10 mouse cellular contexts compared by ENCODE assay signal in genomic region chr6:124664256-124664655, GRCm38 (mm10). TPM values are rescaled to one million over a fixed set of nuclear protein-coding genes. Genes with fewer than 3 reads are reported as not detected.
DNase-seq lines count a peak whose midpoint lies in the region; ATAC-seq and TF ChIP-seq lines count a peak whose summit lies in the region.
"Had no signal": no experiment of that assay in that cellular context is flagged by ENCODE, and none has a peak within 500 bp of the region (broad histone marks: within the 10 kb centered on the region; RNA-seq: fewer than 3 reads in every experiment).

No protein-coding gene starts in this region.

- H3K4me1 ChIP-seq in heart, embryonic 11.5 days (ENCODE audit: control insufficient read depth, insufficient read depth, low read length) = peaks cover 4% of the 10 kb centered on the region; the same call in 1 of the 2 replicates
- H3K4me1 ChIP-seq in lung, postnatal 0 days (ENCODE audit: insufficient read depth, low read depth, low read length) = peaks cover 3% of the 10 kb centered on the region; the same call in 1 of the 2 replicates
- H3K4me1 ChIP-seq in limb, embryonic 12.5 days (replicated peaks) = peaks cover 8% of the 10 kb centered on the region; the same call in 1 of the 2 replicates
- H3K4me1 ChIP-seq in neural tube, embryonic 15.5 days = peaks cover 18% of the 10 kb centered on the region
- H3K4me1 ChIP-seq in forebrain, embryonic 11.5 days (replicated peaks; ENCODE audit: control insufficient read depth, insufficient read depth, low read length) = 0 out of 2 replicates have a peak, but pooled peaks cover 2% of the 10 kb centered on the region

- no peaks in the 10 kb centered on the region for H3K27me3 ChIP-seq in heart, embryonic 11.5 days (ENCODE audit: control insufficient read depth, insufficient read depth, low read length)
- no peaks in the 10 kb centered on the region for H3K27me3 ChIP-seq in lung, postnatal 0 days (replicated peaks; ENCODE audit: insufficient read depth, low read length)
- no peaks in the 10 kb centered on the region for H3K27me3 ChIP-seq in limb, embryonic 12.5 days
- H3K27me3 ChIP-seq in neural tube, embryonic 15.5 days (replicated peaks) = no peaks in the 10 kb centered on the region
- no peaks in the 10 kb centered on the region for H3K27me3 ChIP-seq in forebrain, embryonic 11.5 days (ENCODE audit: control insufficient read depth, insufficient read depth, low read length)

- H3K36me3 ChIP-seq in heart, embryonic 11.5 days (ENCODE audit: control insufficient read depth, insufficient read depth, low read length) = no peaks in the 10 kb centered on the region
- H3K36me3 ChIP-seq in lung, postnatal 0 days (ENCODE audit: insufficient read depth, low read length) = no peaks in the 10 kb centered on the region
- H3K36me3 ChIP-seq in limb, embryonic 12.5 days = no peaks in the 10 kb centered on the region
- no peaks in the 10 kb centered on the region for H3K36me3 ChIP-seq in neural tube, embryonic 15.5 days
- H3K36me3 ChIP-seq in forebrain, embryonic 11.5 days (ENCODE audit: control insufficient read depth, insufficient read depth, low read length) = no peaks in the 10 kb centered on the region

- no peak overlapping the region for H3K27ac ChIP-seq in heart, embryonic 11.5 days (ENCODE audit: low read depth, low read length)
- no peak overlapping the region for H3K27ac ChIP-seq in lung, postnatal 0 days (ENCODE audit: low read length)
- H3K27ac ChIP-seq in limb, embryonic 12.5 days = no peak overlapping the region
- no peak overlapping the region for H3K27ac ChIP-seq in neural tube, embryonic 15.5 days (replicated peaks)
- H3K27ac ChIP-seq in forebrain, embryonic 11.5 days (ENCODE audit: low read depth, low read length) = no peak overlapping the region

- no peak for TF ChIP-seq EP300 in lung, postnatal 0 days (IDR thresholded peaks at IDR 0.05)

- H3K4me2 ChIP-seq in heart, embryonic 11.5 days = peak overlapping the region; percentile 91
- H3K4me2 ChIP-seq in lung, postnatal 0 days (replicated peaks; ENCODE audit: low read depth, low read length) = peak overlapping the region; percentile 32
- peak overlapping the region; percentile 81 for H3K4me2 ChIP-seq in limb, embryonic 12.5 days
- peak overlapping the region; percentile 82 for H3K4me2 ChIP-seq in neural tube, embryonic 15.5 days
- no peak overlapping the region for H3K4me2 ChIP-seq in forebrain, embryonic 11.5 days (ENCODE audit: low read depth, low read length, severe bottlenecking)

- TF ChIP-seq CTCF in lung, postnatal 0 days (IDR thresholded peaks at IDR 0.05) = no peak

- no peaks in the 10 kb centered on the region for H3K9me3 ChIP-seq in heart, embryonic 11.5 days (replicated peaks; ENCODE audit: control insufficient read depth, low read length)
- H3K9me3 ChIP-seq in lung, postnatal 0 days (ENCODE audit: low read length) = no peaks in the 10 kb centered on the region
- no peaks in the 10 kb centered on the region for H3K9me3 ChIP-seq in limb, embryonic 12.5 days
- no peaks in the 10 kb centered on the region for H3K9me3 ChIP-seq in neural tube, embryonic 15.5 days (replicated peaks)
- H3K9me3 ChIP-seq in forebrain, embryonic 11.5 days (ENCODE audit: control insufficient read depth, low read length) = no peaks in the 10 kb centered on the region

- ATAC-seq in heart, embryonic 11.5 days (replicated peaks; ENCODE audit: insufficient number of reproducible peaks, low FRiP score, low TSS enrichment) = no peak
- no peak for ATAC-seq in lung, postnatal 0 days
- no peak for ATAC-seq in limb, embryonic 12.5 days (ENCODE audit: insufficient number of reproducible peaks, insufficient read depth, low FRiP score, low TSS enrichment, low read depth)
- no peak for ATAC-seq in neural tube, embryonic 15.5 days (ENCODE audit: low FRiP score)
- no peak for ATAC-seq in forebrain, embryonic 11.5 days (replicated peaks; ENCODE audit: low FRiP score)

- WGBS in heart, embryonic 11.5 days (ENCODE audit: insufficient replicate concordance) = 82% methylated on average over 7 of the region's 7 CpGs
- 73% methylated on average over 7 of the region's 7 CpGs for WGBS in lung, postnatal 0 days
- 81% methylated on average over 7 of the region's 7 CpGs for WGBS in limb, embryonic 12.5 days
- 90% methylated on average over 7 of the region's 7 CpGs for WGBS in neural tube, embryonic 15.5 days
- WGBS in forebrain, embryonic 11.5 days = 90% methylated on average over 7 of the region's 7 CpGs

- no peak overlapping the region for H3K9ac ChIP-seq in heart, embryonic 11.5 days (ENCODE audit: low read depth, low read length)
- H3K9ac ChIP-seq in lung, postnatal 0 days (replicated peaks; ENCODE audit: low read depth) = no peak overlapping the region
- no peak overlapping the region for H3K9ac ChIP-seq in limb, embryonic 12.5 days (replicated peaks)
- H3K9ac ChIP-seq in neural tube, embryonic 15.5 days (replicated peaks) = no peak overlapping the region
- no peak overlapping the region for H3K9ac ChIP-seq in forebrain, embryonic 11.5 days (ENCODE audit: low read length)

- H3K4me3 ChIP-seq in heart, embryonic 11.5 days (ENCODE audit: low read depth, low read length) = no peak overlapping the region
- no peak overlapping the region for H3K4me3 ChIP-seq in lung, postnatal 0 days (ENCODE audit: low read depth, low read length)
- no peak overlapping the region for H3K4me3 ChIP-seq in limb, embryonic 12.5 days (replicated peaks)
- H3K4me3 ChIP-seq in neural tube, embryonic 15.5 days (replicated peaks) = no peak overlapping the region
- H3K4me3 ChIP-seq in forebrain, embryonic 11.5 days (ENCODE audit: low read depth, low read length) = no peak overlapping the region

- no peak for DNase-seq in heart, postnatal 4 days
- peak; percentile 14 for DNase-seq in lung, postnatal 0 days (ENCODE audit: low spot score)
- no peak for DNase-seq in lung, postnatal 10 days
- DNase-seq in forebrain, embryonic 11.5 days (ENCODE audit: low spot score) = no peak
- DNase-seq in adrenal gland, adult 18-20 months (ENCODE audit: low spot score in 2 of 2) = no peak
- DNase-seq: cerebellum, adult 9-10 months had no signal

RNA-seq across cellular contexts. Expression of gene Lpcat3, which starts 1.4 kb away (rescaled TPM):
- 35.5 and 41.1 TPM in 2 replicates for polyA plus RNA-seq in heart, embryonic 11.5 days (2014; fragmentation: Nextera tagmentation; extraction: Ambion mirVana)
- 10 to 100 TPM; 53.5 to 55.8 TPM for total RNA-seq in heart, postnatal 4 days (2021)
- polyA plus RNA-seq in lung, postnatal 0 days (2015; fragmentation: Nextera tagmentation; extraction: Ambion mirVana) = 67.3 and 74.2 TPM in 2 replicates
- 46.9 and 49.1 TPM in 2 replicates for polyA plus RNA-seq in limb, embryonic 12.5 days (2016; fragmentation: Nextera tagmentation; extraction: Ambion mirVana)
- polyA plus RNA-seq in neural tube, embryonic 15.5 days (2015; fragmentation: Nextera tagmentation; extraction: Ambion mirVana) = 47.2 and 56.6 TPM in 2 replicates
- 34.3 and 35.5 TPM in 2 replicates for polyA plus RNA-seq in forebrain, embryonic 11.5 days (2014; fragmentation: Nextera tagmentation; extraction: Ambion mirVana)
- 100 to 1,000 TPM in 1 of 2 experiments, 10 to 100 TPM in 1; 92.9 to 108 TPM for total RNA-seq in adrenal gland, adult 18-20 months (2021)

RNA-seq across cellular contexts. Expression of gene C1s2, which starts 28.4 kb away (rescaled TPM):
- polyA plus RNA-seq in heart, embryonic 11.5 days (2014; fragmentation: Nextera tagmentation; extraction: Ambion mirVana) = not detected in 2 replicates
- total RNA-seq in heart, postnatal 4 days (2021) = under 1 TPM; 0.14 to 0.25 TPM
- polyA plus RNA-seq in lung, postnatal 0 days (2015; fragmentation: Nextera tagmentation; extraction: Ambion mirVana) = 0.12 TPM in 1 of 2 replicates, not detected in the other
- 0.08 TPM in 1 of 2 replicates, not detected in the other for polyA plus RNA-seq in limb, embryonic 12.5 days (2016; fragmentation: Nextera tagmentation; extraction: Ambion mirVana)
- polyA plus RNA-seq in neural tube, embryonic 15.5 days (2015; fragmentation: Nextera tagmentation; extraction: Ambion mirVana) = 0.20 TPM in 1 of 2 replicates, not detected in the other
- polyA plus RNA-seq in forebrain, embryonic 11.5 days (2014; fragmentation: Nextera tagmentation; extraction: Ambion mirVana) = not detected in 2 replicates
- total RNA-seq in adrenal gland, adult 18-20 months (2021) = 1 to 10 TPM; 2.0 to 2.8 TPM
- total RNA-seq: monocyte, adult 5-6 weeks had no signal

RNA-seq across cellular contexts. Expression of gene Emg1, which starts 47.7 kb away (rescaled TPM):
- 139 and 148 TPM in 2 replicates for polyA plus RNA-seq in heart, embryonic 11.5 days (2014; fragmentation: Nextera tagmentation; extraction: Ambion mirVana)
- total RNA-seq in heart, postnatal 4 days (2021) = 10 to 100 TPM; 72.9 to 73.6 TPM
- polyA plus RNA-seq in lung, postnatal 0 days (2015; fragmentation: Nextera tagmentation; extraction: Ambion mirVana) = 83.1 and 86.7 TPM in 2 replicates
- polyA plus RNA-seq in limb, embryonic 12.5 days (2016; fragmentation: Nextera tagmentation; extraction: Ambion mirVana) = 199 and 219 TPM in 2 replicates
- polyA plus RNA-seq in neural tube, embryonic 15.5 days (2015; fragmentation: Nextera tagmentation; extraction: Ambion mirVana) = 99.9 and 132 TPM in 2 replicates
- polyA plus RNA-seq in forebrain, embryonic 11.5 days (2014; fragmentation: Nextera tagmentation; extraction: Ambion mirVana) = 227 and 228 TPM in 2 replicates
- 10 to 100 TPM; 81.0 to 86.4 TPM for total RNA-seq in adrenal gland, adult 18-20 months (2021)

RNA-seq across cellular contexts. Expression of gene Phb2, which starts 47.9 kb away (rescaled TPM):
- 335 and 336 TPM in 2 replicates for polyA plus RNA-seq in heart, embryonic 11.5 days (2014; fragmentation: Nextera tagmentation; extraction: Ambion mirVana)
- 100 to 1,000 TPM; 398 to 399 TPM for total RNA-seq in heart, postnatal 4 days (2021)
- polyA plus RNA-seq in lung, postnatal 0 days (2015; fragmentation: Nextera tagmentation; extraction: Ambion mirVana) = 162 and 169 TPM in 2 replicates
- 358 and 367 TPM in 2 replicates for polyA plus RNA-seq in limb, embryonic 12.5 days (2016; fragmentation: Nextera tagmentation; extraction: Ambion mirVana)
- polyA plus RNA-seq in neural tube, embryonic 15.5 days (2015; fragmentation: Nextera tagmentation; extraction: Ambion mirVana) = 267 and 291 TPM in 2 replicates
- polyA plus RNA-seq in forebrain, embryonic 11.5 days (2014; fragmentation: Nextera tagmentation; extraction: Ambion mirVana) = 376 and 404 TPM in 2 replicates
- 100 to 1,000 TPM; 285 to 301 TPM for total RNA-seq in adrenal gland, adult 18-20 months (2021)
